Mouse (Mus musculus) embryonic facial prominence, embryonic 13.5 days (tissue): ENCODE measurements around the gene Crcp. TPM values are rescaled to one million over a fixed set of nuclear protein-coding genes. Genes with fewer than 3 reads are reported as not detected.

Experiments
- polyA plus RNA-seq: library from polyadenylated mRNA; unstranded; fragments of >200 nt; fragmentation: Nextera tagmentation; extraction: Ambion mirVana; gene quantifications from 2 replicates; pipeline ENCODE4 v1.2.1, GENCODE M21; 2015

The Crcp gene
- polyA plus RNA-seq, 1 experiment from 2014 or later = 47.1 TPM

Other genes with a start within 250 kb of the Crcp start
- gene Psph, start 241.8 kb upstream of the Crcp start, polyA plus RNA-seq = 30.3 and 33.7 TPM in 2 replicates
- 64.6 and 81.4 TPM in 2 replicates for gene Sumf2, start 182.3 kb upstream of the Crcp start, polyA plus RNA-seq
- 929 and 951 TPM in 2 replicates for gene Chchd2, start 141.8 kb upstream of the Crcp start, polyA plus RNA-seq
- gene Zbed5, start 133.6 kb upstream of the Crcp start, polyA plus RNA-seq = 8.7 and 9.0 TPM in 2 replicates
- gene Phkg1, start 130.7 kb upstream of the Crcp start, polyA plus RNA-seq = 0.24 and 0.39 TPM in 2 replicates
- gene Nupr1l, start 120.8 kb upstream of the Crcp start, polyA plus RNA-seq = 5.6 and 8.1 TPM in 2 replicates
- gene Vkorc1l1, start 87.3 kb upstream of the Crcp start, polyA plus RNA-seq = 27.6 and 27.7 TPM in 2 replicates
- 38.2 and 43.4 TPM in 2 replicates for gene Gusb, start 26.2 kb upstream of the Crcp start, polyA plus RNA-seq
- 21.8 and 24.8 TPM in 2 replicates for gene Asl, start within 50 bp of the Crcp start, polyA plus RNA-seq
- gene Tpst1, start 44.0 kb downstream of the Crcp start, polyA plus RNA-seq = 87.3 and 98.5 TPM in 2 replicates
- 6.1 and 7.2 TPM in 2 replicates for gene Kctd7, start 115.6 kb downstream of the Crcp start, polyA plus RNA-seq
- 25.8 and 28.0 TPM in 2 replicates for gene Rabgef1, start 142.5 kb downstream of the Crcp start, polyA plus RNA-seq
- gene Tmem248, start 187.8 kb downstream of the Crcp start, polyA plus RNA-seq = 31.8 and 33.3 TPM in 2 replicates
- 66.5 and 68.9 TPM in 2 replicates for gene Sbds, start 226.2 kb downstream of the Crcp start, polyA plus RNA-seq
- 26.6 and 27.1 TPM in 2 replicates for gene Tyw1, start 226.3 kb downstream of the Crcp start, polyA plus RNA-seq